Mouse (Mus musculus): Measurements from ENCODE around the gene Olfr862. TPM values are rescaled to one million over a fixed set of nuclear protein-coding genes. Genes with fewer than 3 reads are reported as not detected.

The Olfr862 gene
- polyA plus RNA-seq (2015; fragmentation: Nextera tagmentation; extraction: Ambion mirVana): not detected in 2 replicates

GRCm38 (mm10) chr9:19887904-19888303 lies at the start of gene Olfr862:
Gene Olfr862 (minus strand): TSS chr9:19888004.
- no peaks in the 10 kb centered on the region for H3K36me3 ChIP-seq
- no peaks in the 10 kb centered on the region for H3K9me3 ChIP-seq (replicated peaks)
- H3K4me3 ChIP-seq: no peak within 1 kb of the TSS
- no peak for ATAC-seq (replicated peaks; ENCODE audit: insufficient number of reproducible peaks, insufficient read depth, low FRiP score, low read depth)
- H3K27ac ChIP-seq: no peak within 1 kb of the TSS
- H3K27me3 ChIP-seq: no peaks in the 10 kb centered on the region
- no peaks in the 10 kb centered on the region for H3K4me1 ChIP-seq (replicated peaks)
- H3K9ac ChIP-seq: no peak within 1 kb of the TSS
- no peak within 1 kb of the TSS for H3K4me2 ChIP-seq

- Histone ChIP-seq H3K27ac (no peak within 1 kb of the TSS), H3K36me3 (no peaks in the 10 kb centered on the region), H3K9ac (no peak within 1 kb of the TSS), H3K27me3 (no peaks in the 10 kb centered on the region), H3K4me1 (replicated peaks) (no peaks in the 10 kb centered on the region), H3K4me2 (no peak within 1 kb of the TSS), H3K4me3 (no peak within 1 kb of the TSS), H3K9me3 (replicated peaks) (no peaks in the 10 kb centered on the region)
- ATAC-seq (replicated peaks; ENCODE audit: insufficient number of reproducible peaks, insufficient read depth, low FRiP score, low read depth): no peak
- WGBS: 73% methylated on average over 2 of the region's 2 CpGs
These were observed 28.8 kb upstream of the Olfr862 start, which contains the start of gene Olfr77 for GRCm38 (mm10) chr9:19916565-19916964. Gene Olfr77 (plus strand): TSS chr9:19916865.

GRCm38 (mm10) chr9:19911170-19911569 lies 23.4 kb upstream of the Olfr862 start:
- no peak overlapping the region for H3K4me2 ChIP-seq
- WGBS: 46% methylated on average over 4 of the region's 4 CpGs
- ATAC-seq (replicated peaks; ENCODE audit: insufficient number of reproducible peaks, insufficient read depth, low FRiP score, low read depth): peak; percentile 47; the same call in 1 of the 2 replicates

GRCm38 (mm10) chr9:19849647-19850046 lies 38.2 kb downstream of the Olfr862 start, which contains the start of gene Olfr860:
Gene Olfr860 (minus strand): TSS chr9:19849747.
- no peaks in the 10 kb centered on the region for H3K27me3 ChIP-seq
- H3K4me1 ChIP-seq (replicated peaks): no peaks in the 10 kb centered on the region
- no peak within 1 kb of the TSS for H3K4me3 ChIP-seq
- WGBS: 69% methylated on average over 1 of the region's 1 CpGs
- no peaks in the 10 kb centered on the region for H3K9me3 ChIP-seq (replicated peaks)
- no peaks in the 10 kb centered on the region for H3K36me3 ChIP-seq
- ATAC-seq (replicated peaks; ENCODE audit: insufficient number of reproducible peaks, insufficient read depth, low FRiP score, low read depth): no peak
- H3K4me2 ChIP-seq: no peak within 1 kb of the TSS
- H3K9ac ChIP-seq: no peak within 1 kb of the TSS
- H3K27ac ChIP-seq: no peak within 1 kb of the TSS

More at GRCm38 (mm10) chr9:19911170-19911569, 23.4 kb upstream of the Olfr862 start:
- H3K4me3 ChIP-seq: no peak overlapping the region
- no peaks in the 10 kb centered on the region for H3K27me3 ChIP-seq
- no peaks in the 10 kb centered on the region for H3K4me1 ChIP-seq (replicated peaks)
- H3K9me3 ChIP-seq (replicated peaks): no peaks in the 10 kb centered on the region
- H3K36me3 ChIP-seq: no peaks in the 10 kb centered on the region
- H3K9ac ChIP-seq: no peak overlapping the region
- no peak overlapping the region for H3K27ac ChIP-seq

Other genes starting within 250 kb of the Olfr862 start
- not detected in 2 replicates for gene Olfr857, start 178.6 kb downstream of the Olfr862 start, polyA plus RNA-seq (2015; fragmentation: Nextera tagmentation; extraction: Ambion mirVana)
- gene Olfr58, start 107.7 kb downstream of the Olfr862 start, polyA plus RNA-seq (2015; fragmentation: Nextera tagmentation; extraction: Ambion mirVana): not detected in 2 replicates
- not detected in 2 replicates for gene Olfr859, start 83.1 kb downstream of the Olfr862 start, polyA plus RNA-seq (2015; fragmentation: Nextera tagmentation; extraction: Ambion mirVana)
- gene Olfr860, start 38.3 kb downstream of the Olfr862 start, polyA plus RNA-seq (2015; fragmentation: Nextera tagmentation; extraction: Ambion mirVana): not detected in 2 replicates
- 0.10 and 0.19 TPM in 2 replicates for gene Olfr77, start 28.9 kb upstream of the Olfr862 start, polyA plus RNA-seq (2015; fragmentation: Nextera tagmentation; extraction: Ambion mirVana)
- gene Olfr866, start 140.0 kb upstream of the Olfr862 start, polyA plus RNA-seq (2015; fragmentation: Nextera tagmentation; extraction: Ambion mirVana): not detected in 2 replicates
- gene Olfr867, start 169.6 kb upstream of the Olfr862 start, polyA plus RNA-seq (2015; fragmentation: Nextera tagmentation; extraction: Ambion mirVana): not detected in 2 replicates
- gene Olfr868, start 210.6 kb upstream of the Olfr862 start, polyA plus RNA-seq (2015; fragmentation: Nextera tagmentation; extraction: Ambion mirVana): not detected in 2 replicates
- not detected in 2 replicates for gene Olfr869, start 241.0 kb upstream of the Olfr862 start, polyA plus RNA-seq (2015; fragmentation: Nextera tagmentation; extraction: Ambion mirVana)

All from heart, embryonic 15.5 days (tissue).